Mouse (Mus musculus) forebrain, embryonic 13.5 days (tissue): ENCODE results near the gene Tmub2. TPM values are rescaled to one million over a fixed set of nuclear protein-coding genes. Genes with fewer than 3 reads are reported as not detected.
"Not testable (repeated sequence)": the region's sequence is repeated elsewhere in the genome, so short reads cannot be mapped to it uniquely, and the experiment has no call there.

Experiments used
- ATAC-seq: fragments of 200-750 bp; cut with Nextera tagmentation; 2 replicates; pipeline ENCODE4 v1.8.0; 2017
- H3K27ac ChIP-seq: fragments of 300-500 bp; sonication (generic); 2 replicates; pipeline ENCODE4 v1.5.1; 2015; ENCODE audit warnings: inconsistent platforms, mild to moderate bottlenecking, moderate library complexity
- H3K27me3 ChIP-seq: fragments of 300-500 bp; sonication (generic); 2 replicates; pipeline ENCODE4 v1.6.1; 2015; ENCODE audit warnings: mild to moderate bottlenecking, inconsistent platforms
- H3K36me3 ChIP-seq: fragments of 300-500 bp; sonication (generic); 2 replicates; pipeline ENCODE4 v1.6.1; 2015; ENCODE audit warnings: mild to moderate bottlenecking, inconsistent platforms; ENCODE audit not compliant: poor library complexity, severe bottlenecking
- H3K4me1 ChIP-seq: fragments of 300-500 bp; sonication (generic); 2 replicates; pipeline ENCODE4 v1.6.1; 2015; ENCODE audit warnings: inconsistent platforms
- H3K4me2 ChIP-seq: fragments of 300-500 bp; sonication (generic); 2 replicates; pipeline ENCODE4 v1.6.1; 2015; ENCODE audit warnings: inconsistent platforms, mild to moderate bottlenecking, moderate library complexity
- H3K4me3 ChIP-seq: fragments of 300-500 bp; sonication (generic); 2 replicates; pipeline ENCODE4 v1.5.1; 2015; ENCODE audit warnings: mild to moderate bottlenecking, inconsistent platforms
- H3K9ac ChIP-seq: fragments of 300-500 bp; sonication (generic); 2 replicates; pipeline ENCODE4 v1.6.1; 2015; ENCODE audit warnings: mild to moderate bottlenecking, inconsistent platforms
- H3K9me3 ChIP-seq: fragments of 300-500 bp; sonication (generic); replicated peaks from 2 replicates; pipeline ENCODE4 v1.6.1; 2016; ENCODE audit warnings: inconsistent platforms
- WGBS: fragments of 180-500 bp; shearing (Covaris S2); methylation state at CpG from one replicate; pipeline ENCODE4 v1.1.7; 2015; 5-methylcytosine and 5-hydroxymethylcytosine counted together
- polyA plus RNA-seq: library from polyadenylated mRNA; unstranded; fragments of >200 nt; fragmentation: Nextera tagmentation; extraction: Ambion mirVana; gene quantifications from 2 replicates; pipeline ENCODE4 v1.2.1, GENCODE M21; 2015

Gene Tmub2
- polyA plus RNA-seq, 1 experiment from 2014 or later, result 63.2 TPM

GRCm38 (mm10) chr11:102257514-102257913 is 27.2 kb upstream of the Tmub2 start:
- H3K4me2 ChIP-seq, result 0 out of 2 replicates have a peak overlapping the region, but pooled peaks have one; percentile 2
- H3K27ac ChIP-seq, result peak overlapping the region; percentile 51
- peaks cover 15% of the 10 kb centered on the region for H3K4me1 ChIP-seq
- H3K4me3 ChIP-seq, result no peak overlapping the region
- no peaks in the 10 kb centered on the region for H3K27me3 ChIP-seq
- no peak overlapping the region for H3K9ac ChIP-seq
- H3K36me3 ChIP-seq, result peaks cover 41% of the 10 kb centered on the region
- ATAC-seq, result no peak
- 27% methylated on average over 9 of the region's 9 CpGs for WGBS
- no peaks in the 10 kb centered on the region for H3K9me3 ChIP-seq

GRCm38 (mm10) chr11:102258095-102258494 is 26.6 kb upstream of the Tmub2 start:
- WGBS, result 85% methylated on average over 6 of the region's 6 CpGs
- ATAC-seq, result no peak
- H3K27ac ChIP-seq, result peak overlapping the region; percentile 51
- H3K4me3 ChIP-seq, result no peak overlapping the region
- peaks cover 15% of the 10 kb centered on the region for H3K4me1 ChIP-seq
- no peak overlapping the region for H3K9ac ChIP-seq
- H3K9me3 ChIP-seq, result no peaks in the 10 kb centered on the region
- H3K36me3 ChIP-seq, result peaks cover 45% of the 10 kb centered on the region
- no peaks in the 10 kb centered on the region for H3K27me3 ChIP-seq
- H3K4me2 ChIP-seq, result no peak overlapping the region

GRCm38 (mm10) chr11:102258521-102258920 is 26.2 kb upstream of the Tmub2 start:
- Histone ChIP-seq H3K4me3 (no peak overlapping the region), H3K9ac (no peak overlapping the region), H3K27ac (no peak overlapping the region), H3K9me3 (no peaks in the 10 kb centered on the region), H3K4me2 (no peak overlapping the region), H3K27me3 (no peaks in the 10 kb centered on the region), H3K4me1 (peaks cover 15% of the 10 kb centered on the region), H3K36me3 (peaks cover 48% of the 10 kb centered on the region)
- ATAC-seq, result no peak
- 92% methylated on average over 3 of the region's 3 CpGs for WGBS

- WGBS, result 88% methylated on average over 7 of the region's 7 CpGs
- no peak overlapping the region for H3K9ac ChIP-seq
- no peak for ATAC-seq
- peaks cover 7% of the 10 kb centered on the region for H3K4me1 ChIP-seq
- H3K9me3 ChIP-seq, result no peaks in the 10 kb centered on the region
- no peak overlapping the region for H3K4me3 ChIP-seq
- peaks cover 28% of the 10 kb centered on the region for H3K36me3 ChIP-seq
- H3K27me3 ChIP-seq, result no peaks in the 10 kb centered on the region
- no peak overlapping the region for H3K4me2 ChIP-seq
- H3K27ac ChIP-seq, result no peak overlapping the region
Observed at GRCm38 (mm10) chr11:102263211-102263610, 21.5 kb upstream of the Tmub2 start.

DNA sequence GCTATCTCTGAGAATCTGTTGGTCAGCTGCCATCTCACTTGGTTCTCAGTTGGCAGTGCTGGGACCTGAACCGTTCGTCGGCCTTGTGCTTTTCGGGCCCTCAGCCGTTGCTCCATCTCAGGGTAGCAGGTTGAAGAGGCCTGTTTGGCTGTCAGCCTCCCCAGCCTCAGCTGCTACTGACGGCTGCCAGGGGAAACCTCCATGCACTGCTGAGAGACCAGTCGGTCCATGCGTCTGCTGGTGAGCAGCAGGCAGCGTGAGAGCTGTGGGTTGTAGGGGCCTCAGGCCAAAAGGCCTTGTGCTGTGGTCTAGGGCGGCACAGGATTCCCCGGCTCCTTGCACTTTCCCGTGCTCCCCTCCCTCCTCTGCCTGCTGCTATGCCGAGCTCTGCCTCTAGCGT is 18.9 kb upstream of the Tmub2 start:
- Histone ChIP-seq H3K36me3 (peaks cover 14% of the 10 kb centered on the region), H3K9ac (no peak overlapping the region), H3K4me2 (no peak overlapping the region), H3K9me3 (no peaks in the 10 kb centered on the region), H3K4me3 (no peak overlapping the region), H3K4me1 (peaks cover 6% of the 10 kb centered on the region; the same call in 1 of the 2 replicates), H3K27me3 (no peaks in the 10 kb centered on the region), H3K27ac (no peak overlapping the region)
- no peak for ATAC-seq
- WGBS, result 61% methylated on average over 14 of the region's 14 CpGs

- WGBS, result 86% methylated on average over 8 of the region's 8 CpGs
- 0 out of 2 replicates have a peak overlapping the region, but pooled peaks have one; percentile 31 for H3K27ac ChIP-seq
- peaks cover 6% of the 10 kb centered on the region; the same call in 1 of the 2 replicates for H3K4me1 ChIP-seq
- peak overlapping the region; percentile 8; the same call in 1 of the 2 replicates for H3K9ac ChIP-seq
- peaks cover 14% of the 10 kb centered on the region for H3K36me3 ChIP-seq
- no peaks in the 10 kb centered on the region for H3K27me3 ChIP-seq
- no peak overlapping the region for H3K4me2 ChIP-seq
- no peak overlapping the region for H3K4me3 ChIP-seq
- H3K9me3 ChIP-seq, result no peaks in the 10 kb centered on the region
- no peak for ATAC-seq
Observed at GRCm38 (mm10) chr11:102266631-102267355, 17.9 kb upstream of the Tmub2 start.

DNA sequence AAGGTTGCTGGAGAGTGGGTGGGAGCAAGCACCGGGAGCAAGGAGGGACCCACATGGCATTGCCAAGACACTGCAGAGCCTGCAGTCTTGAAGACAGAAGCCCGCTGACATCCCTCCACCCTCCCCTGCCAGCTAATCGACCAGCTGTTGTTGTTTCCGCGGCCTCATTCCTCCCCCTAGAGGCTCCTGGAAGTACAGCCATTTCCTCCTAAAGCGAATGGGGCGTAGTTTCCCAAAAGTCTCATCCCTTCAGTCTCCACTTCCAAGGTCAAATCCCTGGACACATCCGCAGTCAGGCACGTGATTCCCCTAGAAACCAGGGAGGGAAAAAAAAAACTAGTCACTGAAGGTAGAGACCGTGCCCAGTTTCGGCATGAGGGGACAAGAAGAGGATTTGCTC is 17.3 kb upstream of the Tmub2 start:
- ATAC-seq, result peak; percentile 76
- WGBS, result 9% methylated on average over 11 of the region's 11 CpGs

GRCm38 (mm10) chr11:102268520-102269244 is 16.0 kb upstream of the Tmub2 start, which contains the start of gene Asb16:
TSS of gene Asb16 (plus strand) at chr11:102268743.
- Histone ChIP-seq H3K4me3 (no peak within 1 kb of the TSS), H3K27ac (no peak within 1 kb of the TSS), H3K9me3 (no peaks in the 10 kb centered on the region), H3K4me2 (no peak within 1 kb of the TSS), H3K36me3 (no peaks in the 10 kb centered on the region), H3K4me1 (peaks cover 6% of the 10 kb centered on the region; the same call in 1 of the 2 replicates), H3K27me3 (no peaks in the 10 kb centered on the region), H3K9ac (no peak within 1 kb of the TSS)
- WGBS, result 89% methylated on average over 12 of the region's 12 CpGs
- ATAC-seq, result no peak

More for the DNA sequence above, 17.3 kb upstream of the Tmub2 start:
- H3K36me3 ChIP-seq, result peaks cover 8% of the 10 kb centered on the region
- H3K9ac ChIP-seq, result 0 out of 2 replicates have a peak overlapping the region, but pooled peaks have one; percentile 8
- no peaks in the 10 kb centered on the region for H3K9me3 ChIP-seq
- H3K27me3 ChIP-seq, result no peaks in the 10 kb centered on the region
- no peak overlapping the region for H3K4me2 ChIP-seq
- peaks cover 6% of the 10 kb centered on the region; the same call in 1 of the 2 replicates for H3K4me1 ChIP-seq
- no peak overlapping the region for H3K4me3 ChIP-seq
- 0 out of 2 replicates have a peak overlapping the region, but pooled peaks have one; percentile 31 for H3K27ac ChIP-seq

DNA sequence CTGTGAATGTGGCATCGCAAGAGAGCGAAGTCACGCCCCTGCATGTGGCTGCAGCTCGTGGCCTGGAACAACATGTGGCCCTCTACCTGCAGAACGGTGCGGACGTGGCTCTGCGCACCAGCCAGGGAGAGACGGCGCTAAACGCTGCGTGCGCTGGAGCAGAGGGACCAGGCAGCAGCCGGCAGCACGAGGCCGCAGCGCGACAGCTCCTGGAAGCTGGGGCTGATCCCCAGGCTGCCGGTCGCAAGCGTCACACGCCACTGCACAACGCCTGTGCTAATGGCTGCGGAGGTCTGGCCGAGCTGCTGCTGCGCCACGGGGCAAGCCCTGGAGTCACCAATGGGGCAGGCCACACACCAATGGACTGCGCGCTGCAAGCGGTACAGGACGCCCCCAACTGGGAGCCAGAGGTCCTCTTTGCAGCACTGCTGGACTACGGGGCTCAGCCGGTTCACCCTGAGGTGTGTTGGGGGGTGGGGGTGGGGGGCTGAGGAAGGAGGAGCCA is 8.3 kb upstream of the Tmub2 start:
- Histone ChIP-seq H3K27ac (no peak overlapping the region), H3K4me1 (peaks cover 9% of the 10 kb centered on the region), H3K4me3 (peak overlapping the region; percentile 37), H3K9ac (peak overlapping the region; percentile 62), H3K9me3 (no peaks in the 10 kb centered on the region), H3K27me3 (peaks cover 20% of the 10 kb centered on the region), H3K4me2 (peak overlapping the region; percentile 73), H3K36me3 (no peaks in the 10 kb centered on the region)
- WGBS, result 1% methylated on average over 33 of the region's 33 CpGs
- ATAC-seq, result peak; percentile 36; the same call in 1 of the 2 replicates

DNA sequence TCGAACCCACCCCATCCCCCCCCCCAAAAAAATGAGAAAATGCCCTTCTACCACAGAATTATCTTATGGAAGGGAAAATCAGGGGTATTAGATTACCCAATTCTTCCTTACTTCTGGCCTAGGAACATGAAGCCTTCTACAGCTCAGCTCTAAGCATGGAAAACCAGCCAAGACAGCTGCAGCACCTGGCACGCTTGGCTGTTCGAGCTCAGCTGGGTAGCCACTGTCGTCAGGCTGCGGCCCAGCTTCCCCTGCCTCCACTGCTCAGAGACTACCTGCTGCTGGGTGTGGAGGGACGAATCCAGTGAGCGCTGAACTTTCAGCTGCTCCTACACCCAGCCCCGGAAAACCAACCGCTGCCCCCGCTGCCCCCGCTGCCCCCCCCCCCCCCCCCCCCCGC is 7.0 kb upstream of the Tmub2 start:
- Histone ChIP-seq H3K36me3 (no peaks in the 10 kb centered on the region), H3K9ac (no peak overlapping the region), H3K4me1 (peaks cover 9% of the 10 kb centered on the region), H3K4me3 (no peak overlapping the region), H3K9me3 (no peaks in the 10 kb centered on the region), H3K4me2 (no peak overlapping the region), H3K27me3 (peaks cover 20% of the 10 kb centered on the region), H3K27ac (no peak overlapping the region)
- no peak for ATAC-seq
- 59% methylated on average over 9 of the region's 12 CpGs for WGBS

GRCm38 (mm10) chr11:102279595-102279994 is 5.1 kb upstream of the Tmub2 start:
- Histone ChIP-seq H3K4me3 (no peak overlapping the region), H3K27ac (no peak overlapping the region), H3K9ac (no peak overlapping the region), H3K36me3 (no peaks in the 10 kb centered on the region), H3K9me3 (no peaks in the 10 kb centered on the region), H3K4me2 (no peak overlapping the region), H3K4me1 (peaks cover 9% of the 10 kb centered on the region), H3K27me3 (peaks cover 20% of the 10 kb centered on the region)
- no peak for ATAC-seq
- WGBS, result 90% methylated on average over 3 of the region's 3 CpGs

DNA sequence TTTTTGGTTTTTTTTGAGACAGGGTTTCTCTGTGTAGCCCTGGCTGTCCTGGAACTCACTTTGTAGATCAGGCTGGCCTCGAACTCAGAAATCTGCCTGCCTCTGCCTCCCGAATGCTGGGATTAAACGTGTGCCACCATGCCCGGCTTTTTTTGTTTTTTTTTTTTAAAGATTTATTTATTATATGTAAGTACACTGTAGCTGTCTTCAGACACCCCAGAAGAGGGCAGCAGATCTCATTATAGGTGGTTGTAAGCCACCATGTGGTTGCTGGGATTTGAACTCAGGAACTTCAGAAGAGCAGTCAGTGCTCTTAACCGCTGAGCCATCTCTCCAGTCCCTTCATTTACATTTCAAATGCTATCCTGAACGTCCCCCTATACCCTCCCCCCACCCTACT is 4.5 kb upstream of the Tmub2 start:
- not testable (repeated sequence) for H3K4me3 ChIP-seq, H3K36me3 ChIP-seq, H3K9ac ChIP-seq, H3K27ac ChIP-seq, H3K4me2 ChIP-seq, H3K9me3 ChIP-seq, H3K4me1 ChIP-seq, ATAC-seq
- H3K27me3 ChIP-seq, result peaks cover 17% of the 10 kb centered on the region
- WGBS, result 74% methylated on average over 6 of the region's 6 CpGs
